Mouse (Mus musculus) embryonic fibroblast, embryonic 13.5 days (primary cell): Measurements from ENCODE around the gene Lama5.

Experiments used
- CTCF ChIP-seq: IDR thresholded peaks from 2 replicates; pipeline ENCODE4 v1.5.1; 2011; ENCODE audit warnings: mild to moderate bottlenecking, control low read depth, low read length, moderate library complexity, borderline replicate concordance; ENCODE audit not compliant: insufficient read depth
- POLR2A ChIP-seq: IDR thresholded peaks from 2 replicates; pipeline ENCODE4 v1.6.1; 2011; ENCODE audit warnings: low read depth, mild to moderate bottlenecking, control low read depth, low read length, moderate library complexity

DNA sequence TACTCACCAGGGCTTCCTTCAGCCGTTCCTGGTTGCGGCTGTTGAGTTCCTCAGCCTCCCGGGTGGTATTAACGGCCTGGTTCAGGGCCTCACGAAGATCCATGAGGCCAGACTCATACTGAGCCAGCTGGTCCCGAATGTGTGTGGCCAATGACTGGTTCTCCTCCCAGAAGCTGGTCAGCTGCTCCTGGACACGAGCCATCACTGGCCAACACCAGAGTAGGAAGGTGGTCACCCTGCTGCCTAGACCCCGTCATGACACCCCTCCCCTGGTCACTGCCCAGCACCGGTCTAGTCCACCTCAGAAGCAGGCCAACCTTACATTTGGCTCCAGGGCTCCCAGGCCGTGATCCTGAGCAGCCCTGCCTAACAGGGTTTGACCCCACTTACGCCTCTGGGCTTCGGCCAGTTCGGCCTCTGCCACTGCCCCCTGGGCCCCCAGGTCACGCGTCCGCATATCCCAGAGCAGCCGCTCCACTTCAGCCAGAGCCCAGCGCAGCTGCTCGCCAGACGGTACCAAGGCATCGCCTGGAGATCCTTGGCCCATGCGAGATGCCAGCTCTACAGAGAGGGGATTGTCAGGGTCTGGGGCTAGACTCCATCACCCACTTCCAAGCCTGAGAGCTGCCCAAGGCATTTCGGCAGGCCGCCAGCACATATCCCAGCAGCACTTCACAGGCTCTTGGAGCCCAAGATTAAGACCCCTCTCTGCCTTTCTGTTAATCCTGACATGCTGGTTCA, 41.5 kb downstream of the Lama5 start:
- TF ChIP-seq POLR2A (no peak), CTCF (no peak)
